Mouse (Mus musculus) C2C12 (cell line): ENCODE measurements around the gene Cadm1. TPM values are rescaled to one million over a fixed set of nuclear protein-coding genes. Genes with fewer than 3 reads are reported as not detected.

Experiments used
- H3K27me3 ChIP-seq: one replicate; pipeline ENCODE4 v1.6.1; 2011; ENCODE audit not compliant: control insufficient read depth, insufficient read depth, insufficient read length
- H3K36me3 ChIP-seq: one replicate; pipeline ENCODE4 v1.6.1; 2011; ENCODE audit not compliant: control insufficient read depth, insufficient read depth
- H3K4me3 ChIP-seq: one replicate; pipeline ENCODE4 v1.5.1; 2011; ENCODE audit warnings: mild to moderate bottlenecking, control low read depth; ENCODE audit not compliant: poor library complexity, insufficient read depth, severe bottlenecking
- H3K79me2 ChIP-seq: one replicate; pipeline ENCODE4 v1.6.1; 2011; ENCODE audit not compliant: control insufficient read depth, insufficient read depth
- H3K79me3 ChIP-seq: one replicate; pipeline ENCODE4 v1.6.1; 2011; ENCODE audit warnings: low read depth, control low read depth
- H3ac ChIP-seq: one replicate; pipeline ENCODE3; 2011; ENCODE audit warnings: low read depth; ENCODE audit not compliant: control insufficient read depth, insufficient read length
- CEBPB ChIP-seq: IDR thresholded peaks from one replicate; pipeline ENCODE4 v1.6.1; 2011; ENCODE audit warnings: low read depth, mild to moderate bottlenecking, control low read depth, moderate library complexity
- CTCF ChIP-seq: IDR thresholded peaks from one replicate; pipeline ENCODE4 v1.5.1; 2011; ENCODE audit not compliant: control insufficient read depth, insufficient read depth, insufficient read length
- FOSL1 ChIP-seq: IDR thresholded peaks from one replicate; pipeline ENCODE4 v1.8.0; 2011; ENCODE audit warnings: mild to moderate bottlenecking, low read length; ENCODE audit not compliant: poor library complexity, insufficient read depth, severe bottlenecking
- MAX ChIP-seq: IDR thresholded peaks from one replicate; pipeline ENCODE4 v1.6.1; 2011; ENCODE audit warnings: mild to moderate bottlenecking, control low read depth
- MYOD1 ChIP-seq: IDR thresholded peaks from one replicate; pipeline ENCODE4 v1.6.1; 2011; ENCODE audit warnings: low read depth; ENCODE audit not compliant: control insufficient read depth, insufficient read length
- MYOG ChIP-seq: IDR thresholded peaks from one replicate; pipeline ENCODE4 v1.6.1; 2011; ENCODE audit not compliant: control insufficient read depth, insufficient read length; ENCODE audit errors: extremely low read depth
- USF1 ChIP-seq: IDR thresholded peaks from one replicate; pipeline ENCODE4 v1.6.1; 2011; ENCODE audit warnings: low read depth, mild to moderate bottlenecking, control low read depth, moderate library complexity
- polyA plus RNA-seq: library from polyadenylated mRNA; unstranded; fragments of >200 nt; fragmentation: generic; extraction: Trizol; gene quantifications from one replicate; pipeline ENCODE4 v1.2.1, GENCODE M21; 2012; ENCODE audit warnings: missing spikeins

Gene Cadm1
- polyA plus RNA-seq, 1 experiment: 41.8 TPM

GRCm38 (mm10) chr9:47752516-47752915 is 222.5 kb downstream of the Cadm1 start:
- H3ac ChIP-seq: no peak overlapping the region
- H3K4me3 ChIP-seq: no peak overlapping the region
- no peaks in the 10 kb centered on the region for H3K27me3 ChIP-seq
- TF ChIP-seq FOSL1 (no peak), CTCF (no peak), MAX (no peak), MYOD1 (no peak), USF1 (no peak), CEBPB (no peak), MYOG (no peak)
- peaks cover 7% of the 10 kb centered on the region for H3K36me3 ChIP-seq
- peaks cover 14% of the 10 kb centered on the region for H3K79me2 ChIP-seq
- H3K79me3 ChIP-seq: no peaks in the 10 kb centered on the region

- H3K4me3 ChIP-seq: no peak overlapping the region
- H3K36me3 ChIP-seq: peaks cover 7% of the 10 kb centered on the region
- peaks cover 8% of the 10 kb centered on the region for H3K79me2 ChIP-seq
- TF ChIP-seq MAX: no peak
- no peak for TF ChIP-seq MYOG
- TF ChIP-seq CTCF: no peak
- no peak for TF ChIP-seq USF1
- no peak for TF ChIP-seq CEBPB
- TF ChIP-seq MYOD1: no peak
- TF ChIP-seq FOSL1: no peak
- H3K27me3 ChIP-seq: no peaks in the 10 kb centered on the region
- H3ac ChIP-seq: no peak overlapping the region
- H3K79me3 ChIP-seq: no peaks in the 10 kb centered on the region
Measured at GRCm38 (mm10) chr9:47753127-47753526, 223.2 kb downstream of the Cadm1 start.

- Histone ChIP-seq H3ac (no peak overlapping the region), H3K79me3 (no peaks in the 10 kb centered on the region), H3K4me3 (no peak overlapping the region), H3K79me2 (no peaks in the 10 kb centered on the region), H3K27me3 (no peaks in the 10 kb centered on the region), H3K36me3 (peaks cover 7% of the 10 kb centered on the region)
- TF ChIP-seq MYOG: no peak
- no peak for TF ChIP-seq CEBPB
- TF ChIP-seq MYOD1: no peak
- no peak for TF ChIP-seq MAX
- no peak for TF ChIP-seq USF1
- TF ChIP-seq CTCF: no peak
- no peak for TF ChIP-seq FOSL1
Measured at GRCm38 (mm10) chr9:47755119-47755518, 225.1 kb downstream of the Cadm1 start.

GRCm38 (mm10) chr9:47757798-47758197 is 227.8 kb downstream of the Cadm1 start:
- Histone ChIP-seq H3K36me3 (peaks cover 7% of the 10 kb centered on the region), H3ac (no peak overlapping the region), H3K27me3 (no peaks in the 10 kb centered on the region), H3K79me3 (no peaks in the 10 kb centered on the region), H3K79me2 (no peaks in the 10 kb centered on the region), H3K4me3 (no peak overlapping the region)
- no peak for TF ChIP-seq FOSL1
- TF ChIP-seq USF1: no peak
- no peak for TF ChIP-seq MAX
- TF ChIP-seq CTCF: no peak
- no peak for TF ChIP-seq CEBPB
- TF ChIP-seq MYOD1: no peak
- TF ChIP-seq MYOG: no peak

GRCm38 (mm10) chr9:47758320-47758719 is 228.3 kb downstream of the Cadm1 start:
- Histone ChIP-seq H3ac (no peak overlapping the region), H3K79me3 (no peaks in the 10 kb centered on the region), H3K36me3 (peaks cover 7% of the 10 kb centered on the region), H3K79me2 (no peaks in the 10 kb centered on the region), H3K27me3 (no peaks in the 10 kb centered on the region), H3K4me3 (no peak overlapping the region)
- no peak for TF ChIP-seq MAX
- TF ChIP-seq USF1: no peak
- TF ChIP-seq MYOG: no peak
- TF ChIP-seq FOSL1: no peak
- no peak for TF ChIP-seq MYOD1
- no peak for TF ChIP-seq CEBPB
- no peak for TF ChIP-seq CTCF

- no peak for TF ChIP-seq CEBPB
- TF ChIP-seq MYOD1: no peak
- TF ChIP-seq CTCF: no peak
- TF ChIP-seq USF1: no peak
- TF ChIP-seq MAX: no peak
- TF ChIP-seq MYOG: no peak
- TF ChIP-seq FOSL1: no peak
- no peaks in the 10 kb centered on the region for H3K79me2 ChIP-seq
- no peak overlapping the region for H3ac ChIP-seq
- no peaks in the 10 kb centered on the region for H3K27me3 ChIP-seq
- no peaks in the 10 kb centered on the region for H3K36me3 ChIP-seq
- H3K4me3 ChIP-seq: no peak overlapping the region
- no peaks in the 10 kb centered on the region for H3K79me3 ChIP-seq
Measured at GRCm38 (mm10) chr9:47759807-47760206, 229.8 kb downstream of the Cadm1 start.

- Histone ChIP-seq H3ac (no peak overlapping the region), H3K4me3 (no peak overlapping the region), H3K36me3 (no peaks in the 10 kb centered on the region), H3K79me2 (no peaks in the 10 kb centered on the region), H3K79me3 (no peaks in the 10 kb centered on the region), H3K27me3 (no peaks in the 10 kb centered on the region)
- TF ChIP-seq MYOD1 (no peak), FOSL1 (no peak), MYOG (no peak), CEBPB (no peak), MAX (no peak), CTCF (no peak), USF1 (no peak)
Measured at GRCm38 (mm10) chr9:47761601-47762000, 231.6 kb downstream of the Cadm1 start.
